8 mouse cellular contexts compared by ENCODE assay signal in the genomic region with DNA sequence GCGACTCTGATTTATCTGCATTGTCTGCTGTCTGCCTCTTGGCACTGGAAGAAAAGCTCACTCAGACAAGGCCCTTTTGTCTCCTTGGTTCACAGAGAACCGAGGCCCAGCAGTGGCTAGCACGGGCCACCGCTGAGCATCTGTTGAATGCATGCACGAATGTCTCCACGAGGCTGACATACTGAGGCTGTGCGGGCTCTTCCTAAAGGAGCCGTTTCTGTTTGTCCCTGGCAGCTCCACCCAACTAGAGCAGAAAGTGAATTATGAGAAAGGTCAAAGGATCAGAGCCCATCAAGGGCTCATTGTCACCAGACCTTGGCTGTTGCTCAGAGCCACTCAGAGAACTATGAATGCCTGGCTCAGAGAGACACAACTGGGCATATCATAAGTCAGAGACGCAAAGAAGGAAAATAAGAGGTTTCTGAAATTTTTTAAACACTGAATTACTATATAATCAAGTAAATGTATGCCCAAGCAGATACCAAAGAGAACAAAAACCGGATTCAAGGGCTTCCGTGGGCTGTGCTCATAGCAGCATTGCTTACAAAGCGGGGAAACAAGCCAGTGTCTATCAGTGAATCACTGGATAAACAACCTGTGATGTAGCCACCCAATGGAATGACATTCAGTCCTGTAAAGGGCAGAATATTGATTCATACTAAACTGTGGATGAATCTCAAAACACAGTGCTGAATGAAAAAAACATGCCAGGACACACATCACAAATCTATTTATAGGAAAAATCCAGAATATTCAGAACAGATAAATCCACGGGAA. TPM values are rescaled to one million over a fixed set of nuclear protein-coding genes. Genes with fewer than 3 reads are reported as not detected.
DNase-seq lines count a peak whose midpoint lies in the region; TF ChIP-seq lines count a peak whose summit lies in the region.

No protein-coding gene starts in this region.

- intact Hi-C loops in left cerebral cortex, postnatal 14 days (cut with DNase I), result no loop called here

- 34% methylated on average over 13 of the region's 13 CpGs for WGBS in embryonic facial prominence, embryonic 10.5 days
- 32% methylated on average over 13 of the region's 13 CpGs for WGBS in small intestine, adult 2 months

- H3K27ac ChIP-seq in embryonic facial prominence, embryonic 10.5 days (replicated peaks), result peak overlapping the region; percentile 73
- peak overlapping the region; percentile 46; the same call in 1 of the 2 replicates for H3K27ac ChIP-seq in small intestine, adult 2 months (ENCODE audit: insufficient read depth, low read depth, low read length)

- no peak overlapping the region for H3K4me3 ChIP-seq in embryonic facial prominence, embryonic 10.5 days
- H3K4me3 ChIP-seq in small intestine, adult 2 months (ENCODE audit: low read depth, low read length), result no peak overlapping the region

- no peaks in the 10 kb centered on the region for H3K27me3 ChIP-seq in embryonic facial prominence, embryonic 10.5 days (replicated peaks; ENCODE audit: low read depth, poor library complexity, severe bottlenecking)
- no peaks in the 10 kb centered on the region for H3K27me3 ChIP-seq in small intestine, adult 2 months (ENCODE audit: control insufficient read depth, insufficient read depth, low read length)

- no peaks in the 10 kb centered on the region for H3K36me3 ChIP-seq in embryonic facial prominence, embryonic 10.5 days (replicated peaks)
- H3K36me3 ChIP-seq in small intestine, adult 2 months (ENCODE audit: control insufficient read depth, insufficient read depth, low read length), result no peaks in the 10 kb centered on the region

- H3K4me1 ChIP-seq in embryonic facial prominence, embryonic 10.5 days, result peaks cover 11% of the 10 kb centered on the region; the same call in 1 of the 2 replicates
- peaks cover 18% of the 10 kb centered on the region for H3K4me1 ChIP-seq in small intestine, adult 2 months (ENCODE audit: control insufficient read depth, insufficient read depth, insufficient read length, low read length)

- H3K9me3 ChIP-seq in embryonic facial prominence, embryonic 10.5 days, result no peaks in the 10 kb centered on the region

- TF ChIP-seq CTCF in small intestine, adult 2 months (IDR thresholded peaks at IDR 0.05; ENCODE audit: extremely low read depth, insufficient read length, insufficient replicate concordance, low read depth, low read length), result no peak

- TF ChIP-seq POLR2A in small intestine, adult 2 months (IDR thresholded peaks at IDR 0.05; ENCODE audit: low read depth, low read length), result no peak

- peak; percentile 36 for DNase-seq in kidney, postnatal 10 days
- no peak for DNase-seq in kidney, adult 8-10 months
- DNase-seq in embryonic facial prominence, embryonic 10.5 days (ENCODE audit: low spot score), result peak; percentile 51
- peak; percentile 24 to 27 for DNase-seq in left cerebral cortex, postnatal 14 days (ENCODE audit: low spot score in 2 of 2)
- DNase-seq in right cerebral cortex, postnatal 4 days, result no peak
- no peak for DNase-seq in natural killer cell, adult 2 months (ENCODE audit: low spot score in 2 of 2)
- no peak for DNase-seq in gastrocnemius, postnatal 10 days

RNA-seq across cellular contexts. Expression of gene P2rx4, which starts 13.7 kb away (rescaled TPM):
- polyA plus RNA-seq in embryonic facial prominence, embryonic 10.5 days (2016; fragmentation: Nextera tagmentation; extraction: Ambion mirVana), result 5.1 and 6.5 TPM in 2 replicates
- total RNA-seq in left cerebral cortex, postnatal 14 days (2021), result 10 to 100 TPM; 11.3 to 11.9 TPM
- 26.6 and 61.9 TPM in 2 replicates for polyA plus RNA-seq in small intestine, adult 2 months (2012; rRNA removed)
- total RNA-seq in gastrocnemius, postnatal 10 days (2021), result 1 to 10 TPM; 6.2 to 9.6 TPM

RNA-seq across cellular contexts. Expression of gene P2rx7, which starts 49.9 kb away (rescaled TPM):
- polyA plus RNA-seq in embryonic facial prominence, embryonic 10.5 days (2016; fragmentation: Nextera tagmentation; extraction: Ambion mirVana), result 0.30 and 0.35 TPM in 2 replicates
- total RNA-seq in left cerebral cortex, postnatal 14 days (2021), result 1 to 10 TPM; 6.3 to 6.8 TPM
- polyA plus RNA-seq in small intestine, adult 2 months (2012; rRNA removed), result 12.0 and 24.3 TPM in 2 replicates
- 1 to 10 TPM; 4.4 to 5.9 TPM for total RNA-seq in gastrocnemius, postnatal 10 days (2021)

Comparison
In these comparisons a context has a peak if more than half of its experiments do, and no peak if none do; other contexts are left out.
1. DNase-seq: peak in kidney, postnatal 10 days (single experiment), embryonic facial prominence, embryonic 10.5 days (single experiment) and left cerebral cortex, postnatal 14 days (2 of 2); none in kidney, adult 8-10 months (0 of 2), right cerebral cortex, postnatal 4 days (single experiment), natural killer cell, adult 2 months (0 of 2) and gastrocnemius, postnatal 10 days (single experiment).